Mouse (Mus musculus) bone marrow macrophage, adult 2 months (primary cell): ENCODE data around the gene Epb41l1.

ENCODE experiments used
- CTCF ChIP-seq: IDR thresholded peaks from 2 replicates; pipeline ENCODE4 v1.5.1; 2012; ENCODE audit warnings: low read depth, mild to moderate bottlenecking, low read length, moderate library complexity
- POLR2A ChIP-seq: IDR thresholded peaks from 2 replicates; pipeline ENCODE4 v1.6.1; 2012; ENCODE audit warnings: mild to moderate bottlenecking, low read depth, low read length, borderline replicate concordance

DNA sequence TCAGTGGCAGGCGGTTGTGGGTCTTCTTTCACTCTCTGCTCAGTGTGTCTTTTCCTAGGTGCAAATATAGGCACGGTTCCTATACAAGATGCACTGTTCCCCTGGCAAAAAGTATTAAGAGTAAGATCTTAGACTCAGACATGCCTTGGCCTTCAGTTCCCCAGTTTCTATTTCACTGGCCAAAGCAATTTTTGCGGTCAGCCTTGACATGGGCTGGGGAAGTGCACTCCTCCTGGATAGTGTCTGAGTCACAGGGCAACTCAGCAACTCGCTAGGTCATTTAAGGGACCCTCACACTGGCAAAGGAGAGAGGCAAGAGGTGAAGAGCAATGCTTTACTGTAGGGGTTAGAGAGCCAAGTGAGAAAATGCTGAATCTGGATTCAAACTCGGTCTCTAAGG is 5.0 kb upstream of the Epb41l1 start:
- TF ChIP-seq CTCF (no peak), POLR2A (no peak)
